Mouse (Mus musculus): Measurements from ENCODE around the gene Selenom.

Gene Selenom

GRCm38 (mm10) chr11:3530731-3531130 is 16.2 kb downstream of the Selenom start:
- DNase-seq (ENCODE audit: low spot score) = no peak

DNA sequence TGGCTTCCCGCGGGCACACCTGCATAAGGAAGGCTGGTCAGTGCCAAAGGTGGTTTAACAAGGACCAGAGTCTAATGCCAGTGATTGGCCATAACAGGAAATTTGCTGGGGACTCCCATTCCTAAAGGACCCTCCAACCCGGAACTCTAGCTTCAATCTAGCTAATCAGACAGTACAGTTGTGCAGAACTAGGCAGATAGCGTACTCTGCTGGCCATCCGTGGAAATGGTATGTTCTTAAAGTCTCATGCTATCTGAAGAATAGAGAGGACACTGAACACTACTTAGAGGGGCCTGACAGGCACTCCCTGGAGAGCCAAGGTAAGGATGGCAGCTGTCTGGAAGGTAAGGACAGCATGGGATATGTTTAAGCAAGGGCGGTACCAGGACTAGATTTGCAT is 17.1 kb downstream of the Selenom start:
- no peak for DNase-seq (ENCODE audit: low spot score)

DNA sequence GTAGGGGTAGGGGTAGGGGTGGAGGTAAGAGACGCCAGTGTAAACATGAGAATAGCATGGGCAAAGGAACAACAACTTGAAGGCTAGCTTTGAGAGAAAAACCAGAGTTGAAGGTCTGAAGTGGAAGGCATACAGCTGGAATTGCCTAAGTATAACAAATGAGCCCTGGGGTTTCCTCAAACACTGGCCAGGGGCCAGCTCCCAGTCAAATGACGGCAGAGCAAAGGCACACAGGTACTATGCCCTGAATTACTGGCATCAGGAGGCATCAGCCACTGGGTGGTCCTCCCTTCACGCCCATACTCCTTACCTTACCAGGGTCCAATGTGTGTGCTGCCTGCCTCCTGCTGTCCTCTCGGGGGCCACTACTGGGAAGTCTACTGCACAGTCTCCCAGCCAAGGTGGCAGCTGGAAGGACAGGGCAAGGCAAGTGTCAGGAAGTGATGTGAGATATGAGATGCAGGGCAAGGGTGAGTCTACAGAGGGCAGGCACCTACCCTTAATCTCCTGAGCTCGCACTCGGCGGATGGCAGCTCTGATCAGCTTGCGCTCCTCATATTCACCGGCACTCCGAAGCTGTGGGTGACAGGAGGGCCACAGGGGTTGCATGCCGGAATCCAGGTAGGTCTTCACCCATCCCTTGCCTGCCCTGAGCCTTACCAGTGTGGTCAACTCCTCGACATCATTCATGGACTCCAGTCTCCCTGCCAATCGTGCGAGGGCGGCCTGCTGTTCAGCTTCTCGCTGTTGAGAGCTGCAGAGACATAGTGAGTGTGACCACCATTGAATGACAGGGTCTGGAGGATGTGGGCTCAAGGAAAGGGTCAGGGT is 17.8 kb downstream of the Selenom start:
- DNase-seq (ENCODE audit: low spot score) = no peak

DNA sequence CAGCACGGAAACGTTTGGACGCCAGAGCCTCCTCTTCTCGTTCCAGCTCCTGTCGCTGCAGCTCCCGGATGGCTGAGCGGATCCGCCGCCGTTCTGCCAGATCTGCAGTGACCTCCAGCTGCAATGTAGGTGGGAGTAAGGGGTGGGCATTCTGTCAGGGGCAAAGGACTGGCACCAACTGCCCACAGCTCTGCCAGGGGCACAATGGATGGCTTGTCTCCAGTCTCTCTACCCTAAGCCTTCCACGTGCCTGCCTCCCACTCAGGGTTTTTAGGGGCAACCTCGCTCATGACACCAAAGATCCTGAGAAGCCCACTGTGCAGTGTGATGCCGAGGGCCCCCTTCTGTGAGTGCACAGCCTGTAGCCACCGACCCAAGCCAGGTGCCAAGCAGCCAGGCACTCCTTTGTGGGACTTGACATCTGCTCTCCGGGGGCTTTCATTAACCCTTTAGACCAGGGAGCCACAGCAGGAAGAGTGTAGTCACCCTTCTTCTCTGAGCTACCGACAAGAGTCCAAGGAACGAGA is 19.0 kb downstream of the Selenom start:
- DNase-seq (ENCODE audit: low spot score) = no peak

DNA sequence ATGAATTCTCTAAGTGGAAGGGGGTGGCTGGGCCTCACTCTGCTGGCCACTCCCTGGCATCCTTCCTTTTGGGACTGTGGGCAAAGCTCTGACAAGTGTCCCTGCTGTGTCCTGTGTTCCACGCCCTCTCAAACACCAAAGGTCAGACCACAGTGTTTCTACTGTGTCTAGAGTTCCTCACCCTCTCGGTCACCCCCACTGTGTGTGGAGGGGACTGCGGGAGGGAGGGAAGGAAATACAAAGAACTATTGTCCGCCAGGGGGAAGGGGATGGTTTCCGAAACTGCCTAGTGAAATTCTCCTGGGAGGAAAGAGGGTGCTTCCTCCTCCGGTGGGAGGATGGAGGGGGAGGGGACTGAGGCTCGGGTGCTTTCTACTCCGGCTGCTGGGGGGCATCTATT is 20.5 kb downstream of the Selenom start:
- no peak for DNase-seq (ENCODE audit: low spot score)

GRCm38 (mm10) chr11:3535406-3535986 is 21.0 kb downstream of the Selenom start:
- DNase-seq (ENCODE audit: low spot score) = peak; percentile 75

DNA sequence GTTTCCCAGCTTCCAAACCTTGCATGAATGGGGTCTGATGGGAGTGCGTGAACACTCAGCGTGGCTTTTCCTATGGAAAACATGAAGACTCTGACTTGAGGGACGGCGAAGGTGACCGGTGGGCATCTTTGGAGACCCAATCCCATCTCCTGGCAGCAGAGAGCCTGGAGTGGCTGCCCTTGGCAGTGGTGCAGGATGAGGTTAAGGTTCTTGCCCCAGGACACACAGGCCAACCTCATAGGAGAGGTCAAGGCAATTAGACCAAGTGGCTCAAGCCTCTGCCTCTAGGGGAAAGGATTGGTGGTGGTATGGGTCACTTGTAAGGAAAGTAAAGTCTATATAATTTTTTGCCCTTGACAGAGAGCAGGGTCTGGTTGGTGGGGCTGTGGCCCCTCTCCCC is 21.6 kb downstream of the Selenom start:
- DNase-seq (ENCODE audit: low spot score) = no peak

GRCm38 (mm10) chr11:3536745-3537333 is 22.4 kb downstream of the Selenom start:
- DNase-seq (ENCODE audit: low spot score) = no peak

DNA sequence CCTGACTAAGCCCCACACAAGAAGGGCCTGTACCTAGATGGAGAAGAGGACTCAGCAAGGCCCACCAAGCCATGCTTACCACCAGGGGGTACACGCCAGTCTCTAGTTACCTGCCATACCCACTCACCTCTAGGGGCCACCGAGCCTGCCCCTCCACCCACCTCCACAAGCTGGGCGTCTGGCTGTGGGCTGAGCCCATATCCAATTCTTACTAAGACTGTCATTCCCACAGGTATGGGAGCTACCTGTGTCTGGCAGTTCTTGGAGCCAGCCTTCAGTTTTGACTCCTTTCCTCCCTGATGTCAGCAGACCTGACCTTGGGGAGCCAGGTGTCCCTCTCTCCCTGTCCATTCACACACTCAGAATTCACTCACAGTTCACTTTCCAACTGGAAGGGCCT is 23.2 kb downstream of the Selenom start:
- no peak for DNase-seq (ENCODE audit: low spot score)

GRCm38 (mm10) chr11:3538341-3538740 is 23.9 kb downstream of the Selenom start:
- DNase-seq (ENCODE audit: low spot score) = no peak

DNA sequence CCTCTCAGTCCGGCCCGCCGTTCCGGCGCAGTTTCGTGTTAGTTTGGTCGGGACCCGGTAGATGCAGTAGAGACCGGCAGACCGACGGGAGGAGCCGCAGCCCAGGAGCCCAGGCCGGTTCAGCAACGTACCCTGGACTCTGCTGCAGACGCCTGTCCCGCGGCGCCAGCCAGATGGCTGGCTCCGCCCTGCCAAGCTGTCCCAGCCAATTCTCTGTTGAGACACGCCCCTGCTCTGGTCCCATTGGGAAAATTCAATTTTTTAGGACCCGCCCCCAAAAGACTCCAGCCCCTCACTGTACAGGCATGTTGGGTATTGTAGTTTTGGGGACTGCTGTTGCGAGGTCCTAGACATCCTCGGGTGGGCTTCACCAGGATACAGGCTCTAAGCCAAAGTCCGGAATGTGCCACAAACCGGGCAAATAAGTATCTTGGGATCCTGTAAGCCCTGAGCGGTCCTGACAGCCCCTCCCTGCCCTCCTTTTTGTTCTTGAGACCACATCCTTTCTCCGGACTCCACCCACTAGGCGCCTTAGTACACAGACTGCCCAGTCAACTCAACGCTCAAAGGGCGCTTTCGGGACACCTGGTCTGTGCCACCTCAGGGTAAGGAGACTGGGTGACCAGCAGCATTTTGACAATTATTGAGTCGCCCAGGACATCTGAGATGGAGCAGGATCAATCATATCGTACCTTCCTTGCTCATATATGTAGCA is 24.8 kb downstream of the Selenom start:
- peak; percentile 65 for DNase-seq (ENCODE audit: low spot score)

GRCm38 (mm10) chr11:3539826-3540196 is 25.3 kb downstream of the Selenom start:
- no peak for DNase-seq (ENCODE audit: low spot score)

GRCm38 (mm10) chr11:3540451-3541085 is 26.1 kb downstream of the Selenom start, which contains the start of gene Smtn:
Smtn (minus strand) TSS chr11:3540612.
- DNase-seq (ENCODE audit: low spot score) = no peak

GRCm38 (mm10) chr11:3541932-3542331 is 27.4 kb downstream of the Selenom start:
- DNase-seq (ENCODE audit: low spot score) = no peak

DNA sequence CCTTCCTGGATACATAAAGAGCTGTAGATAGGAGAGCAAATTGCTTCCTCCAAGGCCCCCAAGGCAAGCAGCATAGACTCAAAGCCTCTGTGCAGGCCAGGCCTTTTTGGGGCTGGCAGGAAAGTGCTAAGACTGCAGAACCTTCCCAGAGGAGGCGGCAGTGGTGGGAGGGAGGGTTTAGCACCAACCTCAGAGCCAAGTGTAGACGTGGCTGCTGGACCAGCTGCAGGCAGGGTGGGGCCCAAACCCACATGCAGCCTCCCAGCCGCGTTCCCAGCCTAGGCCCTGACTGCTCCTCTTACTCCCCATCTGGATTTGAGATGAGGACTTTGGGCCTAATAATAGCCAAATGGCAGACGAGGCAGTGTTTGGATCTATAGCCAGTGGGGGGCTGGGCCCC is 28.5 kb downstream of the Selenom start:
- DNase-seq (ENCODE audit: low spot score) = no peak

DNA sequence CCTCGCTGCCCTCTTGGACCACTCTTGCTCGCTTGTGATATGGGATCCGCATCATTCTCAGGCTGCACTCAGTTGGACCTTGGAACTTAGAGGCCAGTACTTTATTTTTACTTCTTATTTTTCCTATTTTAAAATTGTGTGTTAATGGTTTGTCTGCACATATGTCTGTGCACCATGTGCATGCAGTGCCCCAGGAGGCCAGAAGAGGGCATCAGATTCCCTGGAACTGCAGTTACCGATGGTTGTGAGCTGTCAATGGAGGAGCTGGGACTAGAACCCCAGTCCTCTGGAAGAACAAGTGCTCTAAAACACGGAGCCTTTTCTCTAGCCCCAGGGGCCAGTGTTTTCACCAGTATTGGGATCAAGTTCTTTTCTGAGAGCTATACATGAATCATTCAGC is 29.9 kb downstream of the Selenom start:
- DNase-seq (ENCODE audit: low spot score) = no peak

GRCm38 (mm10) chr11:3545531-3546241 is 31.2 kb downstream of the Selenom start:
- DNase-seq (ENCODE audit: low spot score) = no peak

DNA sequence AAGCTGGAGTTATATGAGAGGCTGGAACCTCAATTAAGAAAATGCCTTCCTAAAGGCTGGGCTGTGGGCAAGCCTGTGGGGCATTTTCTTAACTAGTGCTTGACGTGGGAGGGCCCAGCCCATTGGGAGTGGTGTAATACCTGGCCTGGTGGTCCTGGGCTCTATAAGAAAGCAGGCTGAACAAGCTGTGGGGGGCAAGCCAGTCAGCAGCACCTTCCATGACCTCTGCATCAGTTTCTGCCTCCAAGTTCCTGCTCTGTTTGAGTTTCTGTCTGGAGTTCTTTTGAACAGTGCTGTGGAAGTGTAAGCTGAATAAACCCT is 31.7 kb downstream of the Selenom start:
- DNase-seq (ENCODE audit: low spot score) = no peak

GRCm38 (mm10) chr11:3547047-3547446 is 32.6 kb downstream of the Selenom start:
- no peak for DNase-seq (ENCODE audit: low spot score)

DNA sequence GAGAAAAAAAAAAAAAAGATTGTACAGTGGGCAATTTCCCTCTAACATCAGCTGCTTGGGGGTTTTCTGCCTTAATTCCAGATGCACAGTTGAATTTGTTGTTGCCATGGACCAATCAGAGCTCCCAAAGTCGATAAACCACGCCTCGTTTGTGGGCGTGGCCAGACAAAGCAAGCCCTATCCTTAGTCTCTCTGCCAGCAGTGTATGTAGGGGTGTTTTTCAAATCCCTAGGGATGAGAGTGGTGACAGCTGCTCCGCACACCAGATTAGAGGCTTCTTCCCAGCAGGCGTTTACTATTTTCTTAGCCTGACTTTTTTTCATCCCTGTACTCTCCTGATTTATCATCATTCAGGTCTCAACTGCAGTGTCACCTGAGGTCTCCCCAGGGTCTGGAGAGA is 33.5 kb downstream of the Selenom start:
- DNase-seq (ENCODE audit: low spot score) = no peak

GRCm38 (mm10) chr11:3548564-3549295 is 34.2 kb downstream of the Selenom start:
- no peak for DNase-seq (ENCODE audit: low spot score)

All from spleen, adult 12 weeks (tissue).